Mouse (Mus musculus) heart, embryonic 13.5 days (tissue): Measurements from ENCODE around the gene Sox12. TPM values are rescaled to one million over a fixed set of nuclear protein-coding genes. Genes with fewer than 3 reads are reported as not detected.

ENCODE experiments used
- ATAC-seq: fragments of 200-750 bp; cut with Nextera tagmentation; 2 replicates; pipeline ENCODE4 v1.8.0; 2017; ENCODE audit warnings: moderate TSS enrichment; ENCODE audit not compliant: insufficient number of reproducible peaks, low FRiP score, low TSS enrichment; ENCODE audit errors: extremely low read depth
- H3K27ac ChIP-seq: fragments of 300-500 bp; sonication (generic); replicated peaks from 2 replicates; pipeline ENCODE4 v1.5.1; 2015; ENCODE audit warnings: moderate library complexity, mild to moderate bottlenecking, inconsistent platforms
- H3K27me3 ChIP-seq: fragments of 300-500 bp; sonication (generic); replicated peaks from 2 replicates; pipeline ENCODE4 v1.6.1; 2015; ENCODE audit warnings: mild to moderate bottlenecking, inconsistent platforms
- H3K36me3 ChIP-seq: fragments of 300-500 bp; sonication (generic); 2 replicates; pipeline ENCODE4 v1.6.1; 2015; ENCODE audit warnings: mild to moderate bottlenecking, inconsistent platforms
- H3K4me1 ChIP-seq: fragments of 300-500 bp; sonication (generic); 2 replicates; pipeline ENCODE4 v1.6.1; 2015; ENCODE audit warnings: inconsistent platforms
- H3K4me2 ChIP-seq: fragments of 300-500 bp; sonication (generic); 2 replicates; pipeline ENCODE4 v1.6.1; 2015; ENCODE audit warnings: inconsistent platforms, mild to moderate bottlenecking, moderate library complexity
- H3K4me3 ChIP-seq: fragments of 300-500 bp; sonication (generic); 2 replicates; pipeline ENCODE4 v1.5.1; 2015; ENCODE audit warnings: moderate library complexity, mild to moderate bottlenecking, inconsistent platforms
- H3K9ac ChIP-seq: fragments of 300-500 bp; sonication (generic); 2 replicates; pipeline ENCODE4 v1.6.1; 2015; ENCODE audit warnings: inconsistent platforms, mild to moderate bottlenecking, moderate library complexity
- H3K9me3 ChIP-seq: fragments of 300-500 bp; sonication (generic); 2 replicates; pipeline ENCODE4 v1.6.1; 2016; ENCODE audit warnings: inconsistent platforms
- WGBS: fragments of 180-500 bp; shearing (Covaris S2); methylation state at CpG from one replicate; pipeline ENCODE4 v1.1.7; 2015; ENCODE audit warnings: mixed read lengths; 5-methylcytosine and 5-hydroxymethylcytosine counted together
- polyA plus RNA-seq: library from polyadenylated mRNA; unstranded; fragments of >200 nt; fragmentation: Nextera tagmentation; extraction: Ambion mirVana; gene quantifications from 2 replicates; pipeline ENCODE4 v1.2.1, GENCODE M21; 2015

Gene Sox12
- polyA plus RNA-seq, 1 experiment from 2014 or later: 8.2 TPM

GRCm38 (mm10) chr2:152349842-152350540 is 47.9 kb downstream of the Sox12 start:
- Histone ChIP-seq H3K4me2 (no peak overlapping the region; the same call in 1 of the 2 replicates), H3K9ac (peak overlapping the region; percentile 21; the same call in 1 of the 2 replicates), H3K9me3 (no peaks in the 10 kb centered on the region), H3K4me1 (peaks cover 36% of the 10 kb centered on the region), H3K27ac (peak overlapping the region; percentile 39; the same call in 1 of the 2 replicates), H3K36me3 (no peaks in the 10 kb centered on the region), H3K27me3 (no peaks in the 10 kb centered on the region), H3K4me3 (no peak overlapping the region)
- 74% methylated on average over 8 of the region's 8 CpGs for WGBS
- 0 out of 2 replicates have a peak, but pooled peaks have one; percentile 28 for ATAC-seq

- Histone ChIP-seq H3K4me3 (no peak overlapping the region), H3K36me3 (no peaks in the 10 kb centered on the region), H3K27ac (peak overlapping the region; percentile 39), H3K27me3 (no peaks in the 10 kb centered on the region), H3K9me3 (no peaks in the 10 kb centered on the region), H3K4me1 (peaks cover 44% of the 10 kb centered on the region), H3K9ac (0 out of 2 replicates have a peak overlapping the region, but pooled peaks have one; percentile 21), H3K4me2 (no peak overlapping the region; the same call in 1 of the 2 replicates)
- peak; percentile 61 for ATAC-seq
- 77% methylated on average over 6 of the region's 6 CpGs for WGBS
Measured at GRCm38 (mm10) chr2:152349205-152349604, 48.7 kb downstream of the Sox12 start.

DNA sequence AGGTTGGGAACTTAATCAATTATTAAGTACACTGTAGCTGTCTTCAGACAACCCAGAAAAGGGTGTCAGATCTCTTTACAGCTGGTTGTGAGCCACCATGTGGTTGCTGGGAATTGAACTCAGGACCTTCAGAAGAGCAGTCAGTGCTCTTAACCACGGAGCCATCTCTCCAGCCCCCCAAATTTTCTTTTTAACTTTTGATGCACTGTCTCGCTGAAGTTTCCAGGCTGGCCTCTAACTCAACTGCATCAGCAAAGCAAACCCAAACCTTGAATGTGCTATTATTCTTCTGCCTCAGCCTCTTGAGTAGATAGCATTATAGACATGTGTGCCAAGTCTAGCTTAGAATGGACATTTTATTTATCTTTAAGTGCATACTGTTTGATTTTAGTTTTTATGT is 50.1 kb downstream of the Sox12 start:
- H3K4me2 ChIP-seq: no peak overlapping the region
- peaks cover 51% of the 10 kb centered on the region for H3K4me1 ChIP-seq
- ATAC-seq: no peak
- WGBS: 78% methylated on average over 2 of the region's 2 CpGs
- peak overlapping the region; percentile 65; the same call in 1 of the 2 replicates for H3K27ac ChIP-seq
- no peak overlapping the region for H3K4me3 ChIP-seq
- H3K9me3 ChIP-seq: no peaks in the 10 kb centered on the region
- H3K36me3 ChIP-seq: no peaks in the 10 kb centered on the region
- H3K9ac ChIP-seq: no peak overlapping the region
- no peaks in the 10 kb centered on the region for H3K27me3 ChIP-seq

DNA sequence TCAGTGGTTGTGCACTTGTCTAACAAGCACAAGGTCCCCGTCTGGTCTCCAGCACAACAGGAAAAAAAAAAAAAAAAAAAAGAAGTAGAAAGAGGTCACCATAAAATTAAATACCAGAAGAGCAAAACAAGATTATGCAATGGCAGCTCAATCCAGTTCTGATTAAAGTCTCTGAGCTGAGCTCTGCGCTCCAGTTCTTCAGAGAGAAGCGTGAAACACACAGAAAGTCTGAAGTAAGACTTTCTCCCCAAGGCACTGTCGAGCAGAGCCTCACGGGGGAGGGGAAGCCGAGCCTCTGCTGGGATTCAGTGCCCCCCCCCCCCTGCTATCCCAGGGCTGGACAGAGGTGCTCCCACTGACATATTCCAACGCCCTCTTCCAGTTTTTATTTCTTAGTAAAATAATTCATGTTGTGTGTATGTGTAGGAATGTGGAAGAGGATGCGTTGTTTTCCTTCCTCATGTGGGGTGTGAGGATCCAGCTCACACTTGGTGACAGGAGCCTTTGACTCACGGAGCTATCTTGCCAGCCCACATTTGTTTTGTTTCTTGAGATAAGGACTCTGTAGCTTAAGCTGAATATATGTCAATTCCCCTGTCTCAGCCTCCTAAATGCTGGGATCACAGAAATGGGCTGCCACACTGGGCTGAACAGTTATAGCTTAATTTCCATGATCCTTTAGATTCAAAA is 50.9 kb downstream of the Sox12 start:
- ATAC-seq: no peak
- Histone ChIP-seq H3K36me3 (no peaks in the 10 kb centered on the region), H3K27me3 (no peaks in the 10 kb centered on the region), H3K4me2 (peak overlapping the region; percentile 42; the same call in 1 of the 2 replicates), H3K9ac (0 out of 2 replicates have a peak overlapping the region, but pooled peaks have one; percentile 6), H3K4me3 (no peak overlapping the region), H3K9me3 (no peaks in the 10 kb centered on the region), H3K4me1 (peaks cover 51% of the 10 kb centered on the region), H3K27ac (peak overlapping the region; percentile 65)
- WGBS: 17% methylated on average over 9 of the region's 9 CpGs

GRCm38 (mm10) chr2:152345393-152345792 is 52.5 kb downstream of the Sox12 start:
- no peak overlapping the region for H3K27ac ChIP-seq
- no peak for ATAC-seq

DNA sequence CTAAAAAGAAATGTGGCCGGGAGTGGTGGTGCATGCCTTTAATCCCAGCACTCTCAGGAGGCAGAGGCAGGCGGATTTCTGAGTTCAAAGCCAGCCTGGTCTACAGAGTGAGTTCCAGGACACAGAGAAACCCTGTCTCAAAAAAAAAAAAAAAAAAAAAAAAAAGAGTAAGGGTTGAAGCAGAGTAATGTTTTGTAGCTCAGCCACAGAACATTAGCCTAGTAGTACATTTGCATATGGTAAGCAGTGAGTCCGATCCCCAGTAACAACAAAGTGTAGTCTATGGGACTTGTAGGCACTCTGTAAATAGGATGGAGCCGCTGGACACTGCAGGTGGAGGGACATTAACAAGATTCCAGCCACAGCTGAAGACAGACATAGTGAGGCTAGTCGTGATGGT is 53.0 kb downstream of the Sox12 start:
- H3K4me3 ChIP-seq: no peak overlapping the region

More at GRCm38 (mm10) chr2:152345393-152345792, 52.5 kb downstream of the Sox12 start:
- Histone ChIP-seq H3K27me3 (no peaks in the 10 kb centered on the region), H3K9me3 (no peaks in the 10 kb centered on the region), H3K4me1 (peaks cover 46% of the 10 kb centered on the region), H3K9ac (no peak overlapping the region), H3K4me2 (0 out of 2 replicates have a peak overlapping the region, but pooled peaks have one; percentile 81), H3K36me3 (no peaks in the 10 kb centered on the region), H3K4me3 (no peak overlapping the region)
- WGBS: 68% methylated on average over 6 of the region's 6 CpGs

DNA sequence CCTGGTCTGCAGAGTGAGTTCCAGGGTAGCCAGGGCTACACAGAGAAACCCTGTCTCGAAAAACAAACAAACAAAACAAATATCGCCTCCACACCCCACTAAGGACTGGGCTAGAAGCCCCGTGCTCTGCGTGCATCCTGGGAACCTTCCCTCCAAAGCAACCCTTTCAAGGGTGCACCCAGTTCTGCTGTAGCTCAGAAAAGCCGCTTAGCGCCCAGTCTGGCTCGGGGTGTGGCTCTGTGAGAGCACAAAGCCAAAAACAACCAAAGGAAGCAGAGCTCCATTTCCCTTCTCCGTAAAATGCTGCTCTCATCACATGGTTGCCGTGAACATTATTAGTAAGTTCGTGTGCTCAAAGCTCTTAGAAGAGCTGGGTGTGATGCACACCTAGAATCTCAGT is 53.5 kb downstream of the Sox12 start:
- Histone ChIP-seq H3K4me1 (peaks cover 38% of the 10 kb centered on the region), H3K9me3 (no peaks in the 10 kb centered on the region), H3K27ac (peak overlapping the region; percentile 55), H3K4me3 (peak overlapping the region; percentile 64), H3K36me3 (no peaks in the 10 kb centered on the region), H3K9ac (peak overlapping the region; percentile 77), H3K27me3 (no peaks in the 10 kb centered on the region), H3K4me2 (peak overlapping the region; percentile 81)
- 6% methylated on average over 10 of the region's 10 CpGs for WGBS
- 0 out of 2 replicates have a peak, but pooled peaks have one; percentile 19 for ATAC-seq

More for the DNA sequence above, 53.0 kb downstream of the Sox12 start:
- Histone ChIP-seq H3K9me3 (no peaks in the 10 kb centered on the region), H3K27me3 (no peaks in the 10 kb centered on the region), H3K4me1 (peaks cover 44% of the 10 kb centered on the region), H3K27ac (0 out of 2 replicates have a peak overlapping the region, but pooled peaks have one; percentile 55), H3K36me3 (no peaks in the 10 kb centered on the region), H3K4me2 (peak overlapping the region; percentile 81), H3K9ac (peak overlapping the region; percentile 77; the same call in 1 of the 2 replicates)
- WGBS: 62% methylated on average over 5 of the region's 5 CpGs
- no peak for ATAC-seq

Other genes starting within 250 kb of the Sox12 start
- 52.5 and 71.1 TPM in 2 replicates for gene Csnk2a1, start 171.2 kb downstream of the Sox12 start, polyA plus RNA-seq
- gene Tbc1d20, start 104.2 kb downstream of the Sox12 start, polyA plus RNA-seq: 29.1 and 30.4 TPM in 2 replicates
- gene Rbck1, start 65.4 kb downstream of the Sox12 start, polyA plus RNA-seq: 60.7 and 66.3 TPM in 2 replicates
- gene Trib3, start 54.0 kb downstream of the Sox12 start, polyA plus RNA-seq: 4.5 and 6.5 TPM in 2 replicates
- gene Nrsn2, start 21.4 kb downstream of the Sox12 start, polyA plus RNA-seq: 2.5 and 3.7 TPM in 2 replicates
- 35.1 and 35.9 TPM in 2 replicates for gene Zcchc3, start 17.0 kb upstream of the Sox12 start, polyA plus RNA-seq
- gene 6820408C15Rik, start 17.5 kb upstream of the Sox12 start, polyA plus RNA-seq: 1.8 and 2.2 TPM in 2 replicates
- not detected in 2 replicates for gene Defb23, start 66.6 kb upstream of the Sox12 start, polyA plus RNA-seq
- gene Defb20, start 79.0 kb upstream of the Sox12 start, polyA plus RNA-seq: not detected in 2 replicates
- gene Defb22, start 92.1 kb upstream of the Sox12 start, polyA plus RNA-seq: not detected in 2 replicates
- gene Defb26, start 113.6 kb upstream of the Sox12 start, polyA plus RNA-seq: not detected in 2 replicates
- gene Defb28, start 120.2 kb upstream of the Sox12 start, polyA plus RNA-seq: not detected in 2 replicates
- gene Defb29, start 142.0 kb upstream of the Sox12 start, polyA plus RNA-seq: not detected in 2 replicates
- not detected in 2 replicates for gene Gm17416, start 171.3 kb upstream of the Sox12 start, polyA plus RNA-seq
- not detected in 2 replicates for gene Defb21, start 174.7 kb upstream of the Sox12 start, polyA plus RNA-seq
- 0.75 and 1.0 TPM in 2 replicates for gene Defb19, start 182.2 kb upstream of the Sox12 start, polyA plus RNA-seq
- gene Defb45, start 201.3 kb upstream of the Sox12 start, polyA plus RNA-seq: not detected in 2 replicates
- gene Defb36, start 206.3 kb upstream of the Sox12 start, polyA plus RNA-seq: not detected in 2 replicates
- 0.68 and 1.1 TPM in 2 replicates for gene Defb25, start 225.0 kb upstream of the Sox12 start, polyA plus RNA-seq
- 10.5 and 12.6 TPM in 2 replicates for gene Rem1, start 228.9 kb upstream of the Sox12 start, polyA plus RNA-seq